Mouse (Mus musculus) adipocyte (in vitro differentiated cells): ENCODE results near the gene Spata45.
A peak's percentile ranks its signal among the peaks of the same experiment; 100 is the strongest.

Experiments used
- DNase-seq: peaks from one replicate; pipeline ENCODE4 v3.0.0-alpha.2; 2016; ENCODE audit warnings: low spot score

Gene Spata45

DNA sequence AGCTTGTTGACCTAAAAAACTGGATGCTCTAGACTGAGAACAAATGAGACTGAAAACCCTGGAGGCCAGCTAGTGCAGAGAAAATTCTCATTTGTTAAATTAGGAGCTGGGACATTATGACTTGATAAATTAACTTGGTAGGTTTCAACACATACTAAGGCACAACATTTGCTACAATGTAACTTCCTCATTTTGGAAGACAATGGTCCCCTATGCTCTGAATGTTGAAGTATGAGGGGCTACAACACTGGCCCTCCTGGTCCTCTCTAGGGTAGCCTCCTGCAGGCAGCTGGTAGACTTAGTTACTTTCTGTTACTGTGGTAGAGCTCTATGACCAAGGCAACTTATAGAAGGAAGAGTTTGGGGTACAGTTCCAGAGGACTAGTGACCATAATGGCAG is 4.9 kb downstream of the Spata45 start:
- DNase-seq = no peak

DNA sequence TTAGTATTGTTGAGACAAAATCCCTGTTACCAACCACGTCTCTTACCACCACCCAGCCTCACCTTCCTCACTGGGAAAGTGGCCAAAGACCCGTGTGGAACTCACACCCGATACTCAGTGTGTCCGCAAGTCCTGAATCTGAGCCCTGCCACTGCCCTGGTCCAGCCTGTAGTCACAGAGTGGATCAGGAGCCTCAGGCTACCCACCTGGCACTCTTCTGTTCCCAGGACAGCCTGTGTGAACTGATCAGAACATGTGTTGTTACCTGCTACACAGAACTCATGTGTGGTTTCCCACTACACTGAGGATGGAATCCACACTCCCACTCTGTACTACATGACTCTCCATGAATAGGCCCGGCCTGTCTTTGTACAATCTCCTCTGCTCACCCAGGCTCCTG is 5.7 kb downstream of the Spata45 start:
- no peak for DNase-seq

DNA sequence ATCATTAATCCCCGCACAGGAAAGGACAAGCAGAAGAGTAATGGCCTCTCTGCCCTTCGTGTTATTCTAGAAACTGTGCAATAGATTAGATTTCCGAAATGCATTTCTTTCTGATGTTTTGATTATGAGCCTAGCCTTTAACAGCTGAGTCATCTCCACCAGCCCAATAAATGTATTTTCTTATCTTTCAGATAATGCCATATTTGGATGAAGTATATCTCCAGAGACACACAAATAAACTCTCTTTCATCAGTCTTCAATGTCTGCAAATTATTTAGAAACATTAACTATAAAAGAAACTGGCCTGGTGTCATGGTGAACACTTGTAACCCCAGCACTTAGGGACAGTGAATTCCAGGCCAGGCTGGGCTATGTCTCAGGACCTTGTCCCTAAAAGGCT is 6.2 kb downstream of the Spata45 start:
- no peak for DNase-seq

DNA sequence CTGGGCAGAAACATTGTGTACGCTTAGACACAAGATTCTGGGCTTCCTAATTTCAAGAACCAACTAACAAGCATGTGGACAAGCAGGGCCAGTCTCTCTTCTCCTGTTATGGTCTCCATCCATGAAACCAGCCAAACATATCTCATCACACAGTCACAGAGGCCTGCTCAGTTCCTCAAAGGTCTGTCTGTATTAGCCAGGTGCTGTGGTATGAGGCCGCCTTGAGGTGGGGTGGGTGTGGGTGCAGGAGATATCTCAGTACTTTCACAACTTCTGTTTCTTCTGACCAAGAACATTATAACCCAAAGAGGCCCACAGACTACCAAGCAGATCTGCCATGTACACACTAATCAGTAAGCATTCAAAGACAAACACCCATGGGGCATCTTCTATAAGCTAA is 8.8 kb downstream of the Spata45 start:
- DNase-seq = no peak

DNA sequence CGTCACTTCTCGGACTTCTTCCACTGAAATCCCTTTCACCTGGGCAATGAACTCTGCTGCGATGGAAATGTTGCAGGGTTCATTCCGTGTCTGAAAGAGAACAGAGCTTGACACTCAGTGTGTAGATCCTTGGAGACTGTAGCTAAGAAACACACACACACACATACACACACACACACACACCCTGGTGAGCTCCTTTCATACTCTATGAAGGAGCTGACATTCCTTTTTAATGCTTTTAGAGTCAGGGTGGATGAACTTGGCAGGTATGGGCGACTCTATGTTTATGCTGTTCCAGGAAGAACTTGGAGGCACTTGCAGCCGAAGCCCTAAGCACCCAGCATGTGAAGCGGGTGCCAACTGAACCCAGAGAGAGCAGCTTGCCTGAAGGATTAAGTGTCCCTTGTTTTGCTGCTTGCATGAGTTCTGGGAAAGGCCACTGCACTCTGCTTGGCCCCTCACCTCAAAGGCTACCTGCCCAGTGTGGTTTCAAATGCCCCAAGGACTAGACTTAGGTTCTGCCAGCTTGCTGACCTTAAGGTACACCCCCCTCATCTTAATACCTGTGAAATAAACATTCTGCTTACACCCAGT is 9.9 kb downstream of the Spata45 start:
- DNase-seq = peak; percentile 17

DNA sequence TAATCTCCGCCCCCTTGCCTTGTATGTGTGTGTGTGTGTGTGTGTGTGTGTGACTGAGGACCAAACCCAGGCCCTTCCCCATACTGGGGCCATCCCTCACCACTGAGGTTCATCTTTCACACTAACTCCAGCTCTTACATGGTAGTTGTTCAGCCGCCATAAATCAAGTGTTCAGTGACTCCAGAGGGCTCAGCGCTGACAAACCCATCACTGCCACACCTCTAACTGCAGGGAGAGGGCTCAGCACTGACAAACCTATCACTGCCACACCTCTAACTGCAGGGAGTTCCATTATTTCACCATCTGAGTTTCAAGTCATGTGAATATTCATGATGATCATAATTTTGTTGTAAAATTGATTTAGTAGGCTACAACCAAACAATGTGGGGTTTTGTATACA is 17.1 kb downstream of the Spata45 start:
- no peak for DNase-seq

DNA sequence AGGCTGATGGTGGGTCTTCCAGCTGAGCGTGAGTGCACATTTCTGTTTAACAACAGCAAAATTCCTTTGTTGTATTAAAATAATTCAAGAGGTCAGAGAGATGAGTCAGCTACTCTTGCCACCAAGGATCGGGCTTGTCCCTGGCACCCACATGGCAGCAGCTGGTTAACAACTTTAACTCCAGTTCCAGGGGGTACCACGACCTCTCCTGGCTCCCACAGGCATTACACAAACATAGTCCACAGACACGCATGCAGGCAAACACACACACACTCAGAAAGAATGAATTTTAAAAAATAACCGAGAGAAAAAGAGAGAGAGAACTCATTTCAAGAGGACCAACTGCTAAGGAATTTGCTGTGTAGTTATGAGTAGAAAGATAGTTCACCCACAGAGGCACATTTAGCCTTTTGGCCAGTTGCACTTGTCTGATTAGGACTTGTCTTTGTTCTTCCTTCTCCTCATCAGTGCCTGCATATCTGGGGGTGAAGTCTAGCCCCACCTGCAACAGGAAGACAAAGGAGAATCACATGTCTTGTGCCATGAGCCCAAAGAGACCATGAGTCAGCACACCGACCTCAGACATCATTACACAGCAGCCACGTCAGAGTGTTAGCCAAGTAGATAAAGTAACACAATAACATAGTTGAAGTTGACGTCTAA is 18.6 kb downstream of the Spata45 start:
- DNase-seq = no peak

DNA sequence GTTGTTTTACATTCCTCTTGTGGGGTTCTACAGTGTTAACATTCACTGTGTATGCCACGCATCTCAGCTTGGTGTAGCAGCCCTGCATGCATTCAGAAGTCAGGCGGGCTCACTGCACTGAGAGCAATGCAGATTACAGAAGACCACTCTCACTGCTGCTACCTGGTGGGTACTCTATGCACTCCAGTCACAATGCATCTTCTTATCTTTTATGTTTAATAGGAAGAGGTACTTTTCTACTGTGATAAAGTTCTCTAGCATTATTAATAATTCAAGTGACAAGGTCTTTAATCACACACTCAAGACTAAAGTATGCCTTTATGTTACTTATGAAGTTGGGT is 19.1 kb downstream of the Spata45 start:
- DNase-seq = no peak

DNA sequence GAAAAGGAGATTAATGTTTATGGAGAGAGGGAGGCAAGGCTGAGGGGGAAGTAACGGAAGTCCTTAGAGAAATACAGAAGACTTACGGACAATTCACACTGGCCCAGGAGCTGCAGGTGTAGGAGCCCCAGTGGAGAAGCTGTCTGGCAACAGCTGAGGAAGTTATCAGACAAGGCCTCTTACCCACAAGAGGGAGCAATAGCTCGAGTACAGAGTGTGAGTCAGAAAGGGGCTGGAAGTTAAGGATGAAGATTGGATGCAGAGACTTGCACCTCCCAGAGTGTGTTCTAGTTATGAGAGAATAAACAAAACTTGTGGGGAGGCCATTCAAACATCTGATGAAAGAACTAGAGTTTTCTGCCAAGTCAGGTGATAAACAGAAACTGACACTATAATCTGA is 21.0 kb downstream of the Spata45 start:
- no peak for DNase-seq

DNA sequence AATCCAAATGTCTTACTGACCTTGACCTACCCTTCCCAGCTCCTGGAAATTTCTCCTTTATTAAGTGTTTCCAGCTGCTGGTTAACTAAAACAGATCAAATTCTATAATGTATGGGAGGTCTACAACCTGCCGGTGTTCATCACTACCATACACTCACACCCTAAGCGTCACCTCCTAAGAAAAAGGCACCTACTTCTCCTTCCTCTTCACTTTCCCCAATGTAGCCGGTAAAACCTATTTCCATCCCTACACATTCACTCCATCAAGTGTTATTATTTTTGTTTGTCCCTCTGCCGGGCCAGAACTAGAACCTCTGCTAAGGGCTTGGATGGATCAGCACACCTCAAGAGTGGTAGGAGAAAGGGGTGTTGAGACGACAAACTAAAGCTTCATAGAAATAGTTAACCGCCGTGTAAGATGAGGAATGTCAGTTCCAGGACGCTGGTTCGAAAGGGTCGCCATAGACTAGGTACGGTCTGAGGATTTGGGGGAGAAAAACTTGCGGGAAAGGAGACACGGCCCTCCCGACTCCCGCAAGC is 25.9 kb downstream of the Spata45 start:
- no peak for DNase-seq

DNA sequence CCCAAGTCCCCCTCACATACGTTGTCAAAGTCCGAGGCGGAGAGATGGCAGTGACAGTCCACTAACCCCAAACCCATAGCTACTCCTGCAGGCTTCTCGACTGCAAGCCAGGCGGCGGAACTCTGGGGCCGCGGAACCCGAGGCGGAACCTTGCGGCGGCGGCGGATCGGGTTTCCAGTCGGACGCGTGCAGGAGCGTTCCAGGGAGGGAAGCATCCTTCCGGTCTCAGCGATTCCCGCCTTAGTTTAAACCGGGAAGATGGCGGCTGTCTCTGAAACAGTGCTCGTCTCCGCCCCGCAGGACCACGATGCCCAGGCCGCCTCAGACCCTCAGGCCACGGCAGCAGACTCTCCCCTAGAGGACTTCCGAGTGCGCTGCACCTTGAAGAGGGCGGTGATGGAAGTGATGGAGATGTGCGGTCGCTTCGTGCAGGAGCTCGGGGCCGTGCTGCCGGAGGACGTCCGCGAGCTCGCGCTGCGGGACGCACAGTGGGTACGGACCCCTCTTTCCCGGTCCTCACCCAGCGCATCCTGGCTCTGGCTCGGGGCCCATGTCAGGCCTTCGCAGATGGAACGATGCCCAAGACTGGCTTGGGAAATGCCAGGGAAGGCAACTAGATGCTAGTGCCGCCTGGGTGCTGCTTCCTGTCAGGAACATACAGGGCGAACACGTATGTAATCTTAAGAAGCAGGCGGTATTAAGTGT is 26.5 kb downstream of the Spata45 start, which contains the start of the genes Tatdn3 and Nsl1:
Tatdn3 (minus strand) TSS at position 152 of the 705 bp plus-strand sequence.
Nsl1 (plus strand) TSS at position 232 of the 705 bp plus-strand sequence.
- DNase-seq = peak; percentile 84

DNA sequence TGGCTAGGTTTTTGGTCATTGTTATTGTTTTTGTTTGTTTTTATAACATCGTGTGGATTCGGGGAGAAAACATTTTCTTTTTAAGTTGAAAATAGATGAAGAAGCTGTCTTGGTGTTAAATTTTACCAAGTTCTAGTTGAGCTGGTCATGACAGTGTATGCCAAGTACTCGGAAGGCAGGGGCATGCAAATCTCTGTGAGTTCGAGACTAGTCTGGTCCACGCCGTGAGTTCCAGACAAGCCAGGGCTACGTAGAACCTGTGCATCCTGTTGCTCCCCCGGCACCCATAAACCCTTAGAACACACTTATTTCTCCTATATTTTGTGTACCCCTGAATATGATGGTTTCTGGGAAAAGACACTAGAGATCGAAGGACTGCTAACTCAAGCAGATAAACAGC is 27.3 kb downstream of the Spata45 start:
- no peak for DNase-seq

DNA sequence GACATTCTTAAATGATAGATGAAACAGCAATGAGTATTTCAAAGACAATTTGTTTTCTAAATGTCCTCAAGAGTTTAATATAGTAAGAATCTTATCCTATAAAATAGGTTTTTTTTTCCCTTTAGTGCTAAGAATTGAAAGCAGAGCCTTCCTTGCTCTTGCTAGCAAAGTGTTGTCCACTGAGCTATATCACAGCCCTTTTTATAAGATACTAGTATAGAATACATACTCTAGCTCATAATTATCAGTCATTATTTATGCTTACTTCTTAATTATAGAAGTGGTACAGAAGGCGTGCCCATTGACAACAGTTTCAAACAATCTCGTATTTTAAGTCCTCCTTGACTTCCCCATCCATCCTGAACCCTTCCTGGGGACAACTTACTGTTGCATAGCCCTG is 28.1 kb downstream of the Spata45 start:
- no peak for DNase-seq

DNA sequence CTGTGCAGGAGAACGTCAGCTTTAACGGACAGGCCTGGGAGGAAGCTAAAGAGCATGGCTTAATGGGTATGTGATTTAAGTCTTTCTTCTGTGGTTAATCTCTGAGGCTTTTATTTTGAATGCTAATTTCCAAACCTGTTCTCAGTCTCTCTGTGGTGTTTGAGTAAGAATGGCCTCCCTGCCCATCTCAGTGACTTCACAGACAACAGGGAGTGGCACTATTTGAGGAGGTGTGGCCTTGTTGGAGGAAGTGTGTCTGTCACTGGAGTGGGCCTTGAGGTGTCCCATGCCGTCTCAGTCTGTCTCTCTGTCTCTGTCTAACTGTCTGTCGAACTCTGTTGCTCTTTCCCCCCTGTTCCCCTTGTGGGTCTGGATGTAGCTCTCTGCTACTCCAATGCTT is 28.7 kb downstream of the Spata45 start:
- DNase-seq = no peak

DNA sequence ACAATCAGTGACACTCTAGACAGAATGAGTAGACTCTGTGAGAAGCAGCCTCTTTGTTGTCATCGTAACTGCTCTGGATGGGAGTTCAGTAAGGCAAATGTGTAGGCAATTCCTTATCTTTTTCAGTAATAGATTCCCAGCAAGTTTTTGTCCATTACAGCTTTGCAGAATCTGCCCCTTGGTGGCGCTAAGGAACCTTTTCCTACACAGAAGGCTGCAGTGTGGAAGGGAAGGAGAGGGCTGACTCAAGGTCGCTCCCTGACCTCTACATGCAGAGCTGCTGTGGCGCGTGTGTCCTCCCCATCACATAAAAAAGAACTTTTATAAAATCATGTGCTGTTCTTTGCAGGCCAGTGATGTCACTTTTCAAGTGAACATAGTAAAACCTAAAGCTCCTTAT is 31.9 kb downstream of the Spata45 start:
- DNase-seq = no peak

DNA sequence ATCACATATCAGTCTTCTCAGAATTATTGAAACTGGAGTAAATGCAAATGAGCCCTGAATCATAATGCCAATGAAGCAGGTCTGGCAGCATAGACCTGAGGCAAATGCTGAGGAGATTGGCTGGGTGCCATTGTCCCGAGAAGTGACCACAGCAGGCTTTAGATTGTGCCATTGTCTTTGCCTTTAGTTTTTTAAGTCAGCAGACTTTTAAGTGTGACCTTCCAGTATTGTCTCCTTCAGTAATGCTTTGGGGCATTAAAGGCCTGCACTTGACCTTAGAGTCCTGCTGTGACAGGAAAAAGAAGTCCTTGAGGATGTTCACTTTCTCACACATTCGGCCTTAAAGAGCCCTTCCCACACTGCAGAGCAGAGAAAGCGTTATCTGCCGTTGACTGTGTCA is 33.8 kb downstream of the Spata45 start:
- DNase-seq = no peak

DNA sequence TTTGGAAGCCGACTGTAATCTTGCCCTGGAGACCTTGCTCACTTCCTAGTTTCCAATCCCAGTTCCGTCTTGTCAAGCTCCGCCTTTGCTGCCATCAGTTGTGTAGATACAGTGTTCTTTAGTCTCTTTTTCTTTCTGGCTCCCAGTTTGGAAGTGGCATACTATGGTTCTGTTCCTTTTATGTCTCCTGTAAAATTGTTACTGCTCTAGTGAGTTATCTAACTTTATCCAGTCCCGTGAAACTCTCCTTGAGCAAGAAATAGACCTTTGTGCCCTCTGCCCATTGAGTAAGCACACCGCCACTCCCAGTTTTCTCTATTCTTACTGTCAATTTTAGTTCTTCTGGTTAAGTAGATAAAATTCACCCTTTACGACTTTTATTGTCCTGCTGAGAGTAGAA is 35.2 kb downstream of the Spata45 start:
- no peak for DNase-seq

DNA sequence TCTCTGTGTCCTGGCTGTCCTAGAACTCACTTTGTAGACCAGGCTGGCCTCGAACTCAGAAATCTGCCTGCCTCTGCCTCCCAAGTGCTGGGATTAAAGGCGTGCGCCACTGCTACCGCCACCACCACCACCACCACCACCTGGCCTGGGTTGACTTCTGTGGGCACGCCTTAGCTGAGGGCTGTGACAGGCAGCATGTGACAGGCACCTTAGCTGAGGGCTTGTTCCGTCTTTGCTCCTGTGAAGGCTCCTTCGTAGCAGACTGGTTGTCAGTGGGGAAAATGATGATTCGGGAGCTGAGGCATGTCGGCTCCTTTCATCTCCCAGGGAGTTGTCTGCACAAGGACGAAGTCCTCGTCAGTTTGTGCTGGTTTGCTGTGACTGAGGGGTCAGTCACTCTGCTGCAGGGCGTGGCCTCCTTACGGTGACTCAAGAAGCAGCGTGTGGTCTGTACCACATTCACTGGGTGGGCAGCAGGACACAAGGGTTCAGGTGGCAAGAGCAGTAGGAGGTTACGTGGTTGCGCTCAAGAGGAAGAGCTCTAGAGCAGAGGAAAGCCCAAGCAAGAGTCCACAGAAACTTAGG is 36.0 kb downstream of the Spata45 start:
- no peak for DNase-seq

DNA sequence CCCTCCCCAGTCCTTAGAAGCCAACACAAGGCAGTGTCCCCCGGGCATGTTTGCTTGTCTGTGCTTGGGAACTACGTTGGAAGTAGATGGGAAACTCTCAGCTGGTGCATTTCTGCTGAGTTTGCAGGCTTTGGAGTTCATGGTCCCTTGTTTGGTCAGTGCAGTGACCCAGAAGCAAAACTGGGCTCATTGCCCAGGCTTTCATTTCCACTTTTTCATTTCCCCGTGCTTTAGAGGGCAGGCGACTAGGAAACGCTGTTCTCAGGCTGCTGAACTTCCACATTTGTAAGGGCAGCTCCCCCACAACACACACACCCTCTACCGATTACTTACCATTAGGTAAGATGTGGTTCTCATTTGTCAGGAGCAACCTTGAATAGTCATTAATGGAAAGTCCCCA is 36.6 kb downstream of the Spata45 start:
- DNase-seq = peak; percentile 31

DNA sequence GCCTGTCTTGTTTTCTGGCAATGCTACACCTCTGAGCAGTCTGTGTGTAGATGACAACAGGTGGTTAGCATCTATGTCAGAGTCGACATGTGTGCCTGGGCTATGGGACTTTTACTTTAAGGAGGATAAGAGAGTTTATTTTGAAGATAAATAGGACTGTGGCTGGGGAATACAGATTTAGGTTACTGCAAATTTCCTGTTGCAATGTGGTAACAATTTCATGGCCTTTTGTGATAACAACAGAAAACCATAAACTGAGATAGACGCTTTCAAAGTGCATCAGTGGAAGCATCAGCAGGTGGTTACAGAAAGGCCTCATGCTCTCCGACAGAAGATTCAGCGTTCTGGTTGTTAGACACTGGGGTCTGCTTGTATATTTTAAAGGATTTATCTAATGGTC is 37.0 kb downstream of the Spata45 start:
- no peak for DNase-seq

DNA sequence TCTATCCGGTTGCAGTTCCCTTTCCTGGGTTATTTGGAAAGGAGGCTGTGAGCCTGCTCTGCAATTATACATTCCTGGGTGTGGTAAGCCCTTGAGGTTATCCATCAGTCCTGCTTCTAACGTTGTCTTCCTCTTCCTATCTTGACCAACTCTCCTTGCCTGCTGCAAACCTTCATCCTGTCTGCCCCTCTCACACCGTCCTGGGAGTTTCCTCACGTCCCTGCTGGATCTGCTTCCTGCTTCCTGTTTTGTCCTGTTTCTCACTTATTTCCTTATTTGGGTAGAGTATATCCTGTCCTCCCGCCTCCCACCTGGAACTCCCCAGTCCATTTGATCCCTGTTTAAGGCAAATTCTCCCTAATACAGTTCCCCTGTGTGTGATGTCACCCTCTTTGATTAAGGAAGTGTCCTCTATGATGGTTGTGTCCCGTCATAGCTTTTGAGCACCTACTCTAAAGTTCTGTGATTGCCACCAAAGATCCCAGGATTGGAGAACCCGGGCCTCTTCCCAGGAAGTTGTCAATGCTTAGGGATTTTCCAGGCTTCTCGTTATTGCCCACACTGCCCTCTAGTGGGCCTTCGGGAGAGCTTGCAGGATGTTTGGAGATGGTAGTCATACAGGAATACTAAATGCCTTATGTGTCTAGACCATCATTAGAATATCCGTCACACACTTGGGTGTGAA is 38.9 kb downstream of the Spata45 start:
- DNase-seq = peak; percentile 83

DNA sequence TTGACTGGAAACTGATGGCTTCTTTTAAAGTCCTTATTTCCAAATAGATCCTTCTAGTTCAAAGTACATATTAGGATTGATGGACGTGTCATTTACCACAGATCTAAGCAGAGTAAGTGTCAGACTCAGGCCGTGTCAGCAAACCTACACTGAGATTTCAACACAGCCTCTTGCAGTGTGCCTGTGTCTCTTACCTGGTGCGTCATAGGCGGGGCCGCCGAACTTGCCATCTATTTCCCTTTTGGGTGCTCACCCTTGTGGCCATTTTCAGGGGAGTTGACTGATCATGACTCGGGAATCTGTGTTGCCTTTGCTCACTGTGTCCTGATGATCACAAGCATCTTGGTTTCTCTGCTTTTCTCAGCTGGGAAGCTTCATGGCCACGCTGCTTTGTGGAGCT is 46.8 kb downstream of the Spata45 start:
- DNase-seq = no peak
